Mouse (Mus musculus) hindbrain, postnatal 0 days (tissue): ENCODE data around the gene Slf1. TPM values are rescaled to one million over a fixed set of nuclear protein-coding genes. Genes with fewer than 3 reads are reported as not detected.

Source experiments
- ATAC-seq: fragments of 200-750 bp; cut with Nextera tagmentation; 2 replicates; pipeline ENCODE4 v1.8.0; 2017; ENCODE audit warnings: mild to moderate bottlenecking, moderate TSS enrichment, moderate library complexity
- DNase-seq: peaks from one replicate; pipeline ENCODE4 v3.0.0-alpha.2; 2015; ENCODE audit warnings: low spot score
- H3K27ac ChIP-seq: fragments of 300-500 bp; sonication (generic); 2 replicates; pipeline ENCODE4 v1.5.1; 2014; ENCODE audit warnings: mild to moderate bottlenecking
- H3K27me3 ChIP-seq: fragments of 300-500 bp; sonication (generic); 2 replicates; pipeline ENCODE4 v1.6.1; 2014; ENCODE audit warnings: low read length, mixed read lengths; ENCODE audit not compliant: insufficient read depth
- H3K36me3 ChIP-seq: fragments of 300-500 bp; sonication (generic); 2 replicates; pipeline ENCODE4 v1.6.1; 2014; ENCODE audit warnings: low read length, mixed read lengths; ENCODE audit not compliant: insufficient read depth
- H3K4me1 ChIP-seq: fragments of 300-500 bp; sonication (generic); 2 replicates; pipeline ENCODE4 v1.6.1; 2014; ENCODE audit warnings: antibody characterized with exemption, low read length, mixed read lengths; ENCODE audit not compliant: insufficient read depth
- H3K4me2 ChIP-seq: fragments of 300-500 bp; sonication (generic); 2 replicates; pipeline ENCODE4 v1.6.1; 2014; ENCODE audit warnings: low read depth, mild to moderate bottlenecking, low read length, moderate library complexity, mixed read lengths
- H3K4me3 ChIP-seq: fragments of 300-500 bp; sonication (generic); 2 replicates; pipeline ENCODE4 v1.5.1; 2014; ENCODE audit warnings: low read length
- H3K9ac ChIP-seq: fragments of 300-500 bp; sonication (generic); replicated peaks from 2 replicates; pipeline ENCODE4 v1.6.1; 2014; ENCODE audit warnings: mild to moderate bottlenecking, low read length, moderate library complexity, mixed read lengths
- H3K9me3 ChIP-seq: fragments of 300-500 bp; sonication (generic); 2 replicates; pipeline ENCODE4 v1.6.1; 2016; ENCODE audit warnings: low read length, mixed read lengths
- CTCF ChIP-seq: IDR thresholded peaks from 2 replicates; pipeline ENCODE4 v1.5.1; 2016; ENCODE audit warnings: antibody characterized with exemption, control low read depth, low read depth
- WGBS: fragments of 180-500 bp; shearing (Covaris S2); extraction: QIAGEN DNeasy Blood & Tissue Kit; methylation state at CpG from one replicate; pipeline ENCODE4 v1.1.7; 2014; 5-methylcytosine and 5-hydroxymethylcytosine counted together
- polyA plus RNA-seq: library from polyadenylated mRNA; unstranded; fragments of >200 nt; fragmentation: Nextera tagmentation; extraction: Ambion mirVana; gene quantifications from 2 replicates; pipeline ENCODE4 v1.2.1, GENCODE M21; 2015
- total RNA-seq: library from RNA; depleted of rRNA; stranded (reverse); fragments of >200 nt; gene quantifications from 2 replicates; pipeline ENCODE4 v1.2.3, GENCODE M21; 2014

The Slf1 gene
- total and polyA plus RNA-seq, 2 experiments from 2014 or later, result 21.1 to 30.7 TPM

- no peak overlapping the region for H3K4me3 ChIP-seq
- DNase-seq (peak; percentile 21), ATAC-seq (no peak)
- no peaks in the 10 kb centered on the region for H3K4me1 ChIP-seq
- H3K4me2 ChIP-seq, result no peak overlapping the region
- TF ChIP-seq CTCF, result no peak
- no peak overlapping the region for H3K27ac ChIP-seq
- H3K27me3 ChIP-seq, result no peaks in the 10 kb centered on the region
- no peak overlapping the region for H3K9ac ChIP-seq
- no peaks in the 10 kb centered on the region for H3K9me3 ChIP-seq
- H3K36me3 ChIP-seq, result no peaks in the 10 kb centered on the region
- WGBS, result 75% methylated on average over 1 of the region's 1 CpGs
These were observed 86.8 kb downstream of the Slf1 start for GRCm38 (mm10) chr13:77048461-77048860.

GRCm38 (mm10) chr13:77047179-77047931 is 87.9 kb downstream of the Slf1 start:
- Histone ChIP-seq H3K36me3 (no peaks in the 10 kb centered on the region), H3K27ac (no peak overlapping the region), H3K9ac (no peak overlapping the region), H3K4me2 (peak overlapping the region; percentile 21; the same call in 1 of the 2 replicates), H3K4me3 (no peak overlapping the region), H3K27me3 (no peaks in the 10 kb centered on the region), H3K9me3 (no peaks in the 10 kb centered on the region), H3K4me1 (no peaks in the 10 kb centered on the region)
- ATAC-seq, result peak; percentile 80
- no peak for TF ChIP-seq CTCF
- peak; percentile 42 for DNase-seq
- 40% methylated on average over 6 of the region's 6 CpGs for WGBS

GRCm38 (mm10) chr13:77046416-77046815 is 88.9 kb downstream of the Slf1 start:
- Histone ChIP-seq H3K4me1 (no peaks in the 10 kb centered on the region), H3K9ac (0 out of 2 replicates have a peak overlapping the region, but pooled peaks have one; percentile 21), H3K4me2 (peak overlapping the region; percentile 35; the same call in 1 of the 2 replicates), H3K9me3 (no peaks in the 10 kb centered on the region), H3K4me3 (no peak overlapping the region), H3K27me3 (no peaks in the 10 kb centered on the region), H3K36me3 (no peaks in the 10 kb centered on the region), H3K27ac (no peak overlapping the region)
- DNase-seq (peak; percentile 65), ATAC-seq (peak; percentile 74; the same call in 1 of the 2 replicates)
- TF ChIP-seq CTCF, result no peak
- WGBS, result 43% methylated on average over 10 of the region's 10 CpGs

GRCm38 (mm10) chr13:77045375-77045774 is 89.9 kb downstream of the Slf1 start:
- TF ChIP-seq CTCF, result peak; percentile 50
- DNase-seq, result peak; percentile 70
- H3K27ac ChIP-seq, result no peak overlapping the region

GRCm38 (mm10) chr13:77043375-77043774 is 91.9 kb downstream of the Slf1 start:
- Histone ChIP-seq H3K36me3 (no peaks in the 10 kb centered on the region), H3K27ac (no peak overlapping the region), H3K4me1 (no peaks in the 10 kb centered on the region), H3K9me3 (no peaks in the 10 kb centered on the region), H3K9ac (no peak overlapping the region), H3K4me3 (no peak overlapping the region), H3K4me2 (no peak overlapping the region), H3K27me3 (no peaks in the 10 kb centered on the region)
- DNase-seq (no peak), ATAC-seq (no peak)
- TF ChIP-seq CTCF, result no peak
- WGBS, result 54% methylated on average over 1 of the region's 1 CpGs

More at GRCm38 (mm10) chr13:77045375-77045774, 89.9 kb downstream of the Slf1 start:
- Histone ChIP-seq H3K4me2 (no peak overlapping the region), H3K4me3 (no peak overlapping the region), H3K9me3 (no peaks in the 10 kb centered on the region), H3K4me1 (no peaks in the 10 kb centered on the region), H3K9ac (no peak overlapping the region), H3K36me3 (no peaks in the 10 kb centered on the region), H3K27me3 (no peaks in the 10 kb centered on the region)
- peak; percentile 71 for ATAC-seq
- 52% methylated on average over 1 of the region's 1 CpGs for WGBS

- no peak overlapping the region for H3K9ac ChIP-seq
- no peak for ATAC-seq
- no peaks in the 10 kb centered on the region for H3K9me3 ChIP-seq
- no peaks in the 10 kb centered on the region for H3K36me3 ChIP-seq
- H3K4me3 ChIP-seq, result no peak overlapping the region
- H3K27me3 ChIP-seq, result no peaks in the 10 kb centered on the region
- DNase-seq, result no peak
- H3K4me1 ChIP-seq, result no peaks in the 10 kb centered on the region
- TF ChIP-seq CTCF, result no peak
- WGBS, result 59% methylated on average over 5 of the region's 5 CpGs
- H3K4me2 ChIP-seq, result no peak overlapping the region
- no peak overlapping the region for H3K27ac ChIP-seq
These were observed 105.7 kb downstream of the Slf1 start for GRCm38 (mm10) chr13:77029594-77029993.

- H3K4me3 ChIP-seq, result no peak overlapping the region
- no peak for ATAC-seq
- H3K36me3 ChIP-seq, result no peaks in the 10 kb centered on the region
- H3K27ac ChIP-seq, result no peak overlapping the region
- H3K9ac ChIP-seq, result no peak overlapping the region
- no peak overlapping the region for H3K4me2 ChIP-seq
- 88% methylated on average over 2 of the region's 2 CpGs for WGBS
- no peaks in the 10 kb centered on the region for H3K27me3 ChIP-seq
- no peaks in the 10 kb centered on the region for H3K9me3 ChIP-seq
- TF ChIP-seq CTCF, result no peak
- DNase-seq, result no peak
- H3K4me1 ChIP-seq, result no peaks in the 10 kb centered on the region
These were observed 116.4 kb downstream of the Slf1 start for GRCm38 (mm10) chr13:77018851-77019250.
